In the genomic region with DNA sequence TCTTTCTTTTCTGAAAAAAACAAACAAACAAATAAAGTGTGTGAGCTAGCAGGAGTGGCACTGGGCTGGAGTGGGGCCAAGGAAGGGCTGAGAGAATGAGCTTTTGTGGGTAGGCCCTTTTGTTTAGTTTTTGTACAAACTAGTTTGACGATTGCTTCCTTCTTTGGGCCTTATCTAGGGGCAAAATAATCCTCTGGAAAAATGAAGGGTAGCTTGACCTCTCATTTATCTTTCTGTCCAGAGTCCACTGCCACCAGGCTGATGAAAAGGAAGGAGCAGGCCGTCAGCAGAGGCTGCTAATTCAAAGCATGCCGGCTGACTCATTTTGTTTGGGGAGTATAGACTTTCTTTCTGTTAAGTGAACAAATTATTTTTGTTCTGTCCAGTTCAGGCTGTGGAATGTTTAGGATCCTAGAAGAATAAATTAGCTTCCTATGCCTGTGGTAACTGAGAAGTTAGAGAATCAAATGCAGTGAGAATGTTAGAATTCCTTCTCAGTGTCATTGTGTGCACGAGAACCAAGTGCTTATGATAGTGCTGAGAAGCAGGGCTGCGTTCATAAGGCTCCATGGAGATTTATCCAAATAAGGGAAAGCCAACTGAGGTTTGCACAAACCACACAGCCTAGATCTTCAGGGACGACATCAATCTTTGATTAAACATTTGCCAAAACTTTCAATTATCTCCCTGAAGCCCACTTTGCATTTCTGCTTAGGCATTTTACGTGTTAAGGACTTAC, we compare ENCODE assay signal across 10 mouse cellular contexts.
DNase-seq lines count a peak whose midpoint lies in the region; ATAC-seq and TF ChIP-seq lines count a peak whose summit lies in the region.
"Had no signal": no experiment of that assay in that cellular context is flagged by ENCODE, and none has a peak within 500 bp of the region (broad histone marks: within the 10 kb centered on the region; RNA-seq: fewer than 3 reads in every experiment).

No protein-coding gene starts in this region.

- H3K36me3 ChIP-seq in heart, embryonic 13.5 days, result no peaks in the 10 kb centered on the region
- no peaks in the 10 kb centered on the region for H3K36me3 ChIP-seq in lung, postnatal 0 days (ENCODE audit: insufficient read depth, low read length)
- H3K36me3 ChIP-seq: G1E; neural tube, embryonic 12.5 days had no signal

- no peak for ATAC-seq in heart, embryonic 13.5 days (ENCODE audit: extremely low read depth, insufficient number of reproducible peaks, low FRiP score, low TSS enrichment)
- ATAC-seq in lung, postnatal 0 days, result no peak

- no peak overlapping the region for H3K9ac ChIP-seq in heart, embryonic 13.5 days
- no peak overlapping the region for H3K9ac ChIP-seq in lung, postnatal 0 days (replicated peaks; ENCODE audit: low read depth)
- H3K9ac ChIP-seq: neural tube, embryonic 12.5 days had no signal

- H3K4me3 ChIP-seq in heart, embryonic 13.5 days, result no peak overlapping the region
- no peak overlapping the region for H3K4me3 ChIP-seq in lung, postnatal 0 days (ENCODE audit: low read depth, low read length)
- H3K4me3 ChIP-seq: neural tube, embryonic 12.5 days had no signal

- intact Hi-C loops in heart, postnatal 25 days (cut with DNase I), result no loop called here

- no peaks in the 10 kb centered on the region for H3K27me3 ChIP-seq in heart, embryonic 13.5 days (replicated peaks)
- no peaks in the 10 kb centered on the region for H3K27me3 ChIP-seq in lung, postnatal 0 days (replicated peaks; ENCODE audit: insufficient read depth, low read length)
- H3K27me3 ChIP-seq: neural tube, embryonic 12.5 days had no signal

- no peak overlapping the region for H3K4me2 ChIP-seq in heart, embryonic 13.5 days
- H3K4me2 ChIP-seq in lung, postnatal 0 days (replicated peaks; ENCODE audit: low read depth, low read length), result no peak overlapping the region
- H3K4me2 ChIP-seq: neural tube, embryonic 12.5 days had no signal

- 18% methylated on average over 7 of the region's 7 CpGs for WGBS in heart, embryonic 13.5 days
- 14% methylated on average over 7 of the region's 7 CpGs for whole genome bisulfite sequencing in lung, postnatal 0 days

- peaks cover 6% of the 10 kb centered on the region; the same call in 1 of the 2 replicates for H3K9me3 ChIP-seq in heart, embryonic 13.5 days
- H3K9me3 ChIP-seq in lung, postnatal 0 days (ENCODE audit: low read length), result no peaks in the 10 kb centered on the region
- H3K9me3 ChIP-seq: G1E; neural tube, embryonic 12.5 days had no signal

- TF ChIP-seq CTCF in lung, postnatal 0 days (IDR thresholded peaks at IDR 0.05), result no peak

- no peak for DNase-seq in heart, postnatal 25 days (ENCODE audit: low spot score)
- DNase-seq in embryo, embryonic 10 days (ENCODE audit: low spot score), result peak; percentile 81
- peak; percentile 33 for DNase-seq in heart, postnatal 4 days
- peak; percentile 6 for DNase-seq in lung, postnatal 0 days (ENCODE audit: low spot score)
- DNase-seq in layer of hippocampus, adult 9-11 months, result no peak
- DNase-seq in adipocyte (ENCODE audit: low spot score), result no peak
- DNase-seq in c-Kit-positive CD71-positive TER-119-positive erythroid progenitor cells, embryonic 14.5 days (ENCODE audit: low spot score), result no peak

- H3K27ac ChIP-seq in heart, embryonic 13.5 days (replicated peaks), result peak overlapping the region; percentile 37
- no peak overlapping the region for H3K27ac ChIP-seq in lung, postnatal 0 days (ENCODE audit: low read length)
- H3K27ac ChIP-seq: neural tube, embryonic 12.5 days had no signal

- peaks cover 6% of the 10 kb centered on the region for H3K4me1 ChIP-seq in heart, embryonic 13.5 days
- H3K4me1 ChIP-seq in lung, postnatal 0 days (ENCODE audit: insufficient read depth, low read depth, low read length), result no peaks in the 10 kb centered on the region
- H3K4me1 ChIP-seq: neural tube, embryonic 12.5 days had no signal

- TF ChIP-seq EP300 in lung, postnatal 0 days (IDR thresholded peaks at IDR 0.05), result no peak

Comparison
In these comparisons a context has a peak if more than half of its experiments do, and no peak if none do; other contexts are left out.
1. DNase-seq: peak in embryo, embryonic 10 days (single experiment), heart, postnatal 4 days (single experiment) and lung, postnatal 0 days (single experiment); none in heart, postnatal 25 days (single experiment), layer of hippocampus, adult 9-11 months (single experiment), adipocyte (single experiment) and c-Kit-positive CD71-positive TER-119-positive erythroid progenitor cells, embryonic 14.5 days (single experiment).